Mouse (Mus musculus) kidney, adult 2 months (tissue): ENCODE measurements around the gene Noct.

ENCODE experiments used
- CTCF ChIP-seq: fragments of 200-500 bp; conservative IDR thresholded peaks from 2 replicates; pipeline ENCODE4 v1.5.1; 2011; ENCODE audit warnings: low read depth, mild to moderate bottlenecking, control low read depth, low read length, moderate library complexity, mixed read lengths; ENCODE audit not compliant: insufficient read depth, insufficient read length
- POLR2A ChIP-seq: fragments of 200-500 bp; IDR thresholded peaks from one replicate; pipeline ENCODE4 v1.6.1; 2011; ENCODE audit warnings: low read depth, low read length, control low read depth

- no peak for TF ChIP-seq CTCF
- TF ChIP-seq POLR2A, result no peak
Observed at GRCm38 (mm10) chr3:51184715-51185114, 39.5 kb upstream of the Noct start.
